Mouse (Mus musculus) limb, embryonic 11.5 days (tissue): ENCODE results near the gene Camk2g. TPM values are rescaled to one million over a fixed set of nuclear protein-coding genes. Genes with fewer than 3 reads are reported as not detected.

ENCODE experiments used
- ATAC-seq: fragments of 200-750 bp; cut with Nextera tagmentation; 2 replicates; pipeline ENCODE4 v1.8.0; 2017; ENCODE audit warnings: low read depth; ENCODE audit not compliant: insufficient number of reproducible peaks, low FRiP score, low TSS enrichment
- DNase-seq: peaks from one replicate; pipeline ENCODE4 v3.0.0-alpha.2; 2015; ENCODE audit warnings: low spot score
- H3K27ac ChIP-seq: fragments of 300-500 bp; sonication (generic); replicated peaks from 2 replicates; pipeline ENCODE4 v1.5.1; 2014; ENCODE audit warnings: low read depth, mild to moderate bottlenecking, low read length
- H3K27me3 ChIP-seq: fragments of 300-500 bp; sonication (generic); 2 replicates; pipeline ENCODE4 v1.6.1; 2014; ENCODE audit warnings: mild to moderate bottlenecking, low read length, mixed read lengths; ENCODE audit not compliant: control insufficient read depth, insufficient read depth
- H3K36me3 ChIP-seq: fragments of 300-500 bp; sonication (generic); 2 replicates; pipeline ENCODE4 v1.6.1; 2014; ENCODE audit warnings: mild to moderate bottlenecking, low read length, moderate library complexity, mixed read lengths; ENCODE audit not compliant: control insufficient read depth, insufficient read depth
- H3K4me1 ChIP-seq: fragments of 300-500 bp; sonication (generic); 2 replicates; pipeline ENCODE4 v1.6.1; 2014; ENCODE audit warnings: low read length, mixed read lengths; ENCODE audit not compliant: control insufficient read depth, insufficient read depth
- H3K4me2 ChIP-seq: fragments of 300-500 bp; sonication (generic); 2 replicates; pipeline ENCODE4 v1.6.1; 2014; ENCODE audit warnings: low read depth, mild to moderate bottlenecking, moderate library complexity; ENCODE audit not compliant: severe bottlenecking
- H3K4me3 ChIP-seq: fragments of 300-500 bp; sonication (generic); 2 replicates; pipeline ENCODE4 v1.5.1; 2014; ENCODE audit warnings: low read depth, low read length
- H3K9ac ChIP-seq: fragments of 300-500 bp; sonication (generic); 2 replicates; pipeline ENCODE4 v1.6.1; 2014; ENCODE audit warnings: mild to moderate bottlenecking, low read length
- H3K9me3 ChIP-seq: fragments of 300-500 bp; sonication (generic); 2 replicates; pipeline ENCODE4 v1.6.1; 2016; ENCODE audit warnings: low read length; ENCODE audit not compliant: control insufficient read depth
- WGBS: fragments of 180-500 bp; shearing (Covaris S2); extraction: QIAGEN DNeasy Blood & Tissue Kit; methylation state at CpG from one replicate; pipeline ENCODE4 v1.1.7; 2014; 5-methylcytosine and 5-hydroxymethylcytosine counted together
- polyA plus RNA-seq: library from polyadenylated mRNA; unstranded; fragments of >200 nt; fragmentation: Nextera tagmentation; extraction: Ambion mirVana; gene quantifications from 2 replicates; pipeline ENCODE4 v1.2.1, GENCODE M21; 2014

The Camk2g gene
- polyA plus RNA-seq, 1 experiment from 2014 or later, result 60.2 TPM

DNA sequence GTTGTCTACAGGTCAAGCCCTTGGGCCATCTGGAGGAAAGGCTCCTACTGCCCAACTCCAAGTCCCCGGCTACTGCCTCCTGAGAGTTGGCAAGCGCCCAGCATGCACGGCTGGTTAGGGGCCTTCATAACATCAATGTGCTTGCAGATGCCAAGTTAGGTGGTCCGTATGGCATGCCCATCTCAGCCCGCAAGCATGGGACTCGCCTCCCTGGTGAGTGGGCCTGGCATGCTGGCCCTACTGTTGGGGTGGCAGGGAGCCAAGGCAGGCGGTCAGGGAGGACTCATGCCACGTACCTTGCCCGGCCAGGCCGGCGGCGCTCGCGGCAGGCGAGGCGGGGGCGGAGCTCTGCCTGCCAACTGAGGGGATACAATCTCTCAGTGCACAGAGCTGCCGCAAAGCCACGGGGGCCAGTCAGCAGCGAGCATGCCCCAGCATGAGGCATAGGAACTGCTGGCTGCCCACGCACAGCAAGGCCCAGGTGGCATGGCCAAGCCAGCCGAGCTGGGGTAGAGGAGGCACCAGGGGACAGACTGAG lies 36.4 kb downstream of the Camk2g start:
- Histone ChIP-seq H3K9me3 (no peaks in the 10 kb centered on the region), H3K4me2 (no peak overlapping the region), H3K4me1 (no peaks in the 10 kb centered on the region), H3K36me3 (peaks cover 32% of the 10 kb centered on the region), H3K9ac (no peak overlapping the region), H3K4me3 (no peak overlapping the region), H3K27ac (no peak overlapping the region), H3K27me3 (no peaks in the 10 kb centered on the region)
- ATAC-seq, result no peak
- WGBS, result 94% methylated on average over 22 of the region's 22 CpGs
- DNase-seq, result no peak

DNA sequence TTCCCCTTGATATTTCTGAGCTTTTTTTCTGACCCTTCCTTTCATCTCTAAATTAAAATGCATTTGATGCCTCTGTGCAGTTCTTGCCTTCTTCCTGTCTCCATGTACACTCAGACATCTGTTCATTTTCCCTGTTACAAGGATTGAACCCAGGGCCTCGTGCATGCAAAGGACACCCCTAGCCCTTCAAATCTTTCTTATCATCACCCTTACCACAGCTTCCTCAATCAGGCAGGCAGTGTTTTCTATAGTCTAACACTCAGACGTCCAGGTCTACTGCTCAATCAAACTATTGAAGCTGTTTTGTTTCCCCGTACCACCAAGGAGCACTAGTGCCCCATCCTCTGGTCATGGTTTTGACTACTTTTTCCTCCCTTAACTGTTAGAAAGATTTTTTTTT lies 40.1 kb downstream of the Camk2g start:
- Histone ChIP-seq H3K36me3 (peaks cover 21% of the 10 kb centered on the region), H3K27ac (no peak overlapping the region), H3K4me1 (no peaks in the 10 kb centered on the region), H3K4me2 (no peak overlapping the region), H3K9me3 (no peaks in the 10 kb centered on the region), H3K4me3 (no peak overlapping the region), H3K9ac (no peak overlapping the region), H3K27me3 (no peaks in the 10 kb centered on the region)
- DNase-seq (no peak), ATAC-seq (no peak)
- 84% methylated on average over 3 of the region's 3 CpGs for WGBS

DNA sequence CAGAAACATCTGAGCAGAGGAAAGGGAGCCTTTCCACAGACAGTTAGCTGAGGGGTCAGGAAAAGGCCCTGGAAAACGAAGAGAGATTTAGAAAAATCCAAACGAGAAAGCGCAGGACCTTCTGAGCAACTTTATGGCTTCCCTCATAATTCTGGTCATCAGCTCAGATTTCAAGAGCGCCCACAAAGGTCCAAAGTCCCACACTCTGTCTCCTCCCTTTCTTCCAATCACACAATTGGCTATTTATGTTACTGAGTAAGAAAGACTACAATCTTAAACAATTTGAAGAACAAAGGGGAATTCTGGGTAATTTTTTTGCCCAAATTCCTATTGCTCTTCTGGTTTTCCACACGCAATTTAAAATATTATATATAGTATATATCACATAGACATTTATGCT lies 43.4 kb downstream of the Camk2g start:
- DNase-seq (no peak), ATAC-seq (no peak)
- H3K27me3 ChIP-seq, result no peaks in the 10 kb centered on the region
- H3K4me2 ChIP-seq, result no peak overlapping the region
- no peaks in the 10 kb centered on the region for H3K9me3 ChIP-seq
- no peak overlapping the region for H3K27ac ChIP-seq
- no peak overlapping the region for H3K9ac ChIP-seq
- WGBS, result 71% methylated on average over 5 of the region's 5 CpGs
- H3K4me3 ChIP-seq, result no peak overlapping the region
- H3K4me1 ChIP-seq, result no peaks in the 10 kb centered on the region
- peaks cover 3% of the 10 kb centered on the region for H3K36me3 ChIP-seq

DNA sequence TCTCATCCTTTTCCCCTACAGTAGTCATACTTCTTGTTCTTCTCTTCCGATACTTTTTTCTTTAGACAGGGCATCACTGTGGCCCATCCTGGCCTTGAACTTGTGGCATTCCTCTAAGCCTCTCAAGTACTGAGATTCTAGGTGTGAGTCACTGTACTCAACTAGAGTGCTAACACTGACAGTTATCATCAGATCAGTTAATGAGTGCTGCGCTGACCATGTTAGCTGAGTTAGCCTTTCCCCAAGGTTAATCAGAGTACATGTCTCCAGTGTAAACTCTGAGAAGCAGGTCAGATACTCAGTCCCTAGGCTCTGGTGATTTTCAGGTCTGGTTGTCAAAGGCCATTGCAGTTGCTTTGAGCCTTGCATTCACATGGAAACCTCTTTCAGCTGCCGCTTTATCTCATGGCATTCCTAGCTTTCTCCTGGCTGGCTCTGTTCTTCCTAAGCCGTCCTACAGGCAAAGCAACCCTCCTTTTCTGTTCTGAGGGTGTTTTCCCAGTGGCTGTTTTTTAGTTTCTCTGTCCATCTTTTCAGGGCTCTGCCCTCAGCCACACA lies 44.3 kb downstream of the Camk2g start:
- Histone ChIP-seq H3K27me3 (no peaks in the 10 kb centered on the region), H3K9me3 (no peaks in the 10 kb centered on the region), H3K4me1 (no peaks in the 10 kb centered on the region), H3K27ac (no peak overlapping the region), H3K36me3 (no peaks in the 10 kb centered on the region; the same call in 1 of the 2 replicates), H3K4me3 (no peak overlapping the region), H3K9ac (no peak overlapping the region), H3K4me2 (no peak overlapping the region)
- WGBS, result 91% methylated on average over 4 of the region's 4 CpGs
- ATAC-seq (no peak), DNase-seq (no peak)

DNA sequence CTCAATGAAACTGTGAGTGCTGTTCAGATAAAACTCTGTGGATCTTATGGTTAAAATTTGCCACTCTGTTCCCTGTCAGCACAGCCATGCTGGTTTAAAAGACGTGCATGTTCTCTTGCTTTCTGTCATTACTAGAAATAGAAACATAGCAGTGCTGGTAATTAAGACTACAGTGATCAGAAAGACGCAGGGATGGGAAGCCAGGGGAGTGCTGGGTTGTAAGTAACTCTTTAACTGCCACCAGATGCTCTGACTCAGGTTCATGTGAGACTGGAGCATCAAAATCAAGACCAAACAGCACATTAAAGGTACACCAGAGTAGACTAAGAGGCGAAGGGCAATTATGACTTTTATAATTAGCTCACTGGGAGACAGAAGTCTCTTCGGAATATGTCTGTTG lies 45.5 kb downstream of the Camk2g start:
- H3K9me3 ChIP-seq, result no peaks in the 10 kb centered on the region
- WGBS, result 42% methylated on average over 4 of the region's 4 CpGs
- H3K27ac ChIP-seq, result no peak overlapping the region
- DNase-seq, result no peak
- ATAC-seq, result no peak
- no peaks in the 10 kb centered on the region for H3K27me3 ChIP-seq
- no peak overlapping the region for H3K9ac ChIP-seq
- peaks cover 2% of the 10 kb centered on the region for H3K36me3 ChIP-seq
- no peak overlapping the region for H3K4me2 ChIP-seq
- no peaks in the 10 kb centered on the region for H3K4me1 ChIP-seq
- no peak overlapping the region for H3K4me3 ChIP-seq

DNA sequence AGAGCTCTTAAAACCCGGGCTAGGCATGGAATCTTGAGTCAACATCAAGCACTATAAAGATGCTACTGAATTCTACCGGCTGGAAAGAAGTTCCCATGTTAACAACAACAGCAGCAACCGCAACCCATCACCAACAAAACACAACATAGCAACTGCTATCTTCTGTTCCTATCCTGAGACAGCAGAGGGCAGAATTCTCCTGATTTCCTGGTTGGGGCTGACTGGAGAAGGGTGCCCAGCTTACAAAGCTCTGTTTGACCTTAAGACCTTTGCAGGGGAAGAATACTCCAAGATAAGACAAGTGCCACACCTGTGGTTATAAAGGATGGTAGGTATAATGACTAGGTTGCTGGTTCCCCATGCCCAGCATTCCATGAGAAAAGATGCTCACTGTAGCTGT lies 47.0 kb downstream of the Camk2g start:
- Histone ChIP-seq H3K36me3 (peaks cover 2% of the 10 kb centered on the region), H3K4me3 (no peak overlapping the region), H3K4me1 (no peaks in the 10 kb centered on the region), H3K27ac (no peak overlapping the region), H3K9ac (no peak overlapping the region), H3K9me3 (no peaks in the 10 kb centered on the region), H3K27me3 (no peaks in the 10 kb centered on the region), H3K4me2 (no peak overlapping the region)
- WGBS, result 92% methylated on average over 3 of the region's 3 CpGs
- no peak for DNase-seq
- ATAC-seq, result no peak

DNA sequence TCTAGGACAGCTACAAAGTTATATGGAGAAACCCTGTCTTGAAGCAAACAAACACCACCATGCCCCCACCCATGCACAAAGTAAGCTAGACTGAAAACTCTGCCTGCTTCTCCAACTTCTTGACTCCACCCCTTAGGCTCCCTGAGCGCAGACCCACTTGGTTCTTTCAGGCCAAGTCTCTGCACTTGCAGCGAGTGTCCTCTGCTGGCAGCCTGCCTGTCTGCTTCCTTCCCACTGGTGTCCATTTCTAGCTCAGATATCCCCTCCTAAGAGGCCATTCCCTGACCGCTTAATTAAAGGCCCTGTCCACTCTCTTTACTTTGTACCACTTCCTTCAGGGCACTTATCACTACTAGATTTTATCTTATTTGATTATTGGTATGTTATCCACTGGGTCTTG lies 50.3 kb downstream of the Camk2g start:
- no peaks in the 10 kb centered on the region for H3K4me1 ChIP-seq
- no peak overlapping the region for H3K9ac ChIP-seq
- DNase-seq, result no peak
- no peak overlapping the region for H3K4me3 ChIP-seq
- H3K27me3 ChIP-seq, result no peaks in the 10 kb centered on the region
- ATAC-seq, result no peak
- WGBS, result 85% methylated on average over 3 of the region's 3 CpGs
- no peaks in the 10 kb centered on the region for H3K9me3 ChIP-seq
- H3K4me2 ChIP-seq, result no peak overlapping the region
- H3K36me3 ChIP-seq, result peaks cover 6% of the 10 kb centered on the region
- no peak overlapping the region for H3K27ac ChIP-seq

DNA sequence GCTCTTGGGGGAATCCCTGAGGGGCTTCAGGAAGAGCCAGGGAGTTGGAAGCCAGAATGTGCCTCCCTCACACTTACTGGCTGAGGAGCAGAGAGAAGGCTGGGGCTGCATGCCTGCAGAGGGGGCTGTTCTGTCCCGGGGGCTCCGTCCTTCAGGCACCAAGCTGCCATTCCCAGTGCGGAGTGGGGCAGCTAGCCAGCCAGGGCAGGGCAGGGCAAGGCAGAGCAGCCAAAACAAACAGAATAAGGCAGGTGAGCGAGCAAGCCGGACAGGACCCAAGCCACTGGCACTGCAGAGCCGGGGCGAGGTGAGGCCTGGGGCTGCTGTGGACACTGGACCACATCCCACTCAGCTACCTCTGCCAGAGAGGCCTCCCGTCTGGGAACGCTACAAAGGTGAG lies 52.6 kb downstream of the Camk2g start:
- 93% methylated on average over 9 of the region's 9 CpGs for WGBS
- Histone ChIP-seq H3K9ac (no peak overlapping the region), H3K4me3 (no peak overlapping the region), H3K27ac (no peak overlapping the region), H3K4me1 (no peaks in the 10 kb centered on the region), H3K4me2 (no peak overlapping the region), H3K9me3 (no peaks in the 10 kb centered on the region), H3K36me3 (peaks cover 10% of the 10 kb centered on the region), H3K27me3 (no peaks in the 10 kb centered on the region)
- no peak for ATAC-seq
- DNase-seq, result no peak

DNA sequence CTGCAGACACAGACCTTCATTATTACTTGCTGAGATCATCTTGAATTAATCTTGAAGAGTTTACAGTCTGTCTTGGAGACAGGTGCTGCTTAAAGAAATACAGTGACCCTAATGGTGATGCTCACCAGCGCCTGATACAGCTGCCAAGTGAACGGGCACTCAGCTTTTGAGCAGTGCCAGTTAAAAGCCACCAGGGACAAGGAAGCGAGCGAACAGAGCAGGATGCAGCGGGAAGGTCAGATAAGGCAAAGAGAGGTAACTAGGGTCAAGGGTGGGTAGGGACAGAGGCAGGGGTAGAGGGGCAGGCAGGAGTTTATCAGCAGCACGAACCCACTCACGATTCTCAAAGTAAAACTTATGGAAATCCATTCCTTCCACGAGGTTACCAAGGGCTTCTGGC lies 55.4 kb downstream of the Camk2g start:
- Histone ChIP-seq H3K27me3 (no peaks in the 10 kb centered on the region), H3K4me3 (no peak overlapping the region), H3K4me2 (no peak overlapping the region), H3K36me3 (peaks cover 14% of the 10 kb centered on the region), H3K27ac (no peak overlapping the region), H3K4me1 (0 out of 2 replicates have a peak, but pooled peaks cover 3% of the 10 kb centered on the region), H3K9me3 (no peaks in the 10 kb centered on the region), H3K9ac (no peak overlapping the region)
- no peak for ATAC-seq
- no peak for DNase-seq
- 86% methylated on average over 8 of the region's 8 CpGs for WGBS
